Mouse (Mus musculus): ENCODE results near the gene 4921536K21Rik. TPM values are rescaled to one million over a fixed set of nuclear protein-coding genes. Genes with fewer than 3 reads are reported as not detected.

4921536K21Rik gene
- polyA plus RNA-seq, 3 experiments from 2014 or later: not detected

DNA sequence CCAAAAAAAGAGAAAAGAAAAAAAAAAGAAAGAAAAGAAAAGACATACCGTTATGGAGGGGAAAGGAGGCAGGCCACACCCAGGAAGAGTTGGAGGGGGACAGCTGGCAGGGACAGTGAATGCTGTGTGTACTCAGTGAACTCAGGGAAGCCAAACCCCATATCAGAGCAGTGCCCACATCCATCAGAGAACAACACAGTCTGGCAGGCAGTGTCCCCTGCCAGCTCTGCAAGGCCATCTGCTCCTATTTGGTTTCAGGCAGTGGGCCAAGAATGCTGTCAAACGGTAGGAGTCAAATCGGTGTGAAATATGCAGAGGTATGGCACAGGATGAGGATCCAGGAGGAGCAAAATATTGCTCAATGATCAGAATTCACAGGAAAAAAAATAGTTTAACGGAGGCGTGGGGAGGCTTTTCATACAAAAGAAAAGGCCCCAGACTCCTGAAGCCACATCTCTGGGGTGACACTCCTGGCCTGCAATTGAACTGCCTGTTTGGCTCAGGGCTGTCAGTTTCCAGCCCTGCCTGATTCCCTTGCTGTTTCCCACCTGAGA lies 41.3 kb downstream of the 4921536K21Rik start:
- ATAC-seq: no peak

DNA sequence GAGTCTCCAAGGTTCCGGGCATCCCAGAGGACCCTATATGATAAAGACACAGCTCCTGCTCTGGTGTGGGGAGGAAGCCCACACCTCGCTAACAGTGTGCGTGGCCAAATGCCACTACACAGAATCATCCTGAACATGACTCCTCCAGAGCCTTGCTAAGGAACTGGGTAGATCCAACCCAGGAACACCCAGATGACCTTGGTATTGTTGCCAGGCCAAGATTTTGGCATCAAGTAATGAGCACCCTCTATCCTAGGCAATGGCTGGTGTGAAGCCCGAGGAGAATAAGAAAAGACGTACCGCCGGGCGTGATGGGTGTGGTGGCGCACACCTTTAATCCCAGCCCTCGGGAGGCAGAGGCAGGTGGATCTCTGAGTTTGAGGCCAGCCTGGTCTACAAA lies 41.9 kb downstream of the 4921536K21Rik start:
- no peak for ATAC-seq

DNA sequence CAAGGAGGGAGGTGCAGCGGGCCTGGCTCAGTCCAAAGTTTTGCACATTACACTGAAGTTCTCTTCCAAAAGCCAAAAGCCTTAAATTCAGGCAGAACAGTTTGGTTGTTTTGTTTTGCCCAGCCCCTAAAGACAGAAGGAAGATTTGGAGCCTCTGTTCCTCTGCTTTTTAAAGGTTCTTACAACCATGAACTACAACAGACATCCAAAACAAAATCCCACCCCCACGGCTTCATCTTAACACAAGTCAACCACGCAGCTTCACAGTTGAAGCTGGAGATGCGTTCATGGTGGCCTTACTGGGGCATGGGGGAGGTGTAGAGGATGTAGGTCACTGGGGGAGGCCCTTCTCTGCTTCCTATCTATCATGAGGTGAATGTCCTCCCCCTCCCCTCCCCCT lies 43.0 kb downstream of the 4921536K21Rik start:
- no peak for ATAC-seq

DNA sequence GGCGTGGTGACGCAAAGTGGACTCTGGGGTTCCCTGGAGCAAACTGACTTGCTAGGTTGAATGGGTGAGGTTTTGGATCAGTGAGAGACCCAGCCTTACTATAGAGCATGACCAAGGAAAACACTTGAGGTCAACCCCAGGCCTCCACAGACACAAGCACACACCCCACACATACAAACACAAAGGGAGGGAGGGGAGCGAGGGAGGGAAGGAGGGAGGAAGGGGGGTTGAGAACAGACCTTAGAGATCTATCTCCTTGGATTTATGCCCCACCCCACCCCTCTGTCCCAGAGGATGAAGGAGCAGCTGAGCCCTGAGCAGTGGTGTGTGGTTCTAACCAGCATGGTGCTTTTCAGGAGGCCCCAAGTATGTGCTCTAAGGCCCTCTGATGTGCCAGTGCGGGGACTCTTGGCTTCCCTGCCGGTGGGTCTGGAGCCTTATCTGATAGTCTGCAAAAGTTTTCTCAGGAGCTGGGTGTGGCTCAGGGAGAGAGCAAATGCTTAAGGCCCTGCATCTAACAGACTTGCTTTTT lies 44.1 kb downstream of the 4921536K21Rik start:
- no peak for ATAC-seq

DNA sequence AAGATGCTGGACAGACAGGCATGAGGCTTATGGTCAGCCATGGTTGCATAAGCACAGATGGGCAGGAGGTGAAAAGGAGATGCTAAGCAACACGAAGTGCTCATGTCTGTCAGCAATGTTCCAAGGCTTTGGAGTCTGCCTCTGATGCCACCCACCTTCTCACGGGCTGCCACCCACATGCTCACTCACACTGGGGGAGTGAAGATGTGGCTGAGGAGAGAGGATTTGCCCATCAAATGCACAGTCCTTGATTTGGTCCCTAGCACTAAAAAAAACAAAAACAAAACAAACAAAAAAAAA lies 44.6 kb downstream of the 4921536K21Rik start:
- no peak for ATAC-seq

DNA sequence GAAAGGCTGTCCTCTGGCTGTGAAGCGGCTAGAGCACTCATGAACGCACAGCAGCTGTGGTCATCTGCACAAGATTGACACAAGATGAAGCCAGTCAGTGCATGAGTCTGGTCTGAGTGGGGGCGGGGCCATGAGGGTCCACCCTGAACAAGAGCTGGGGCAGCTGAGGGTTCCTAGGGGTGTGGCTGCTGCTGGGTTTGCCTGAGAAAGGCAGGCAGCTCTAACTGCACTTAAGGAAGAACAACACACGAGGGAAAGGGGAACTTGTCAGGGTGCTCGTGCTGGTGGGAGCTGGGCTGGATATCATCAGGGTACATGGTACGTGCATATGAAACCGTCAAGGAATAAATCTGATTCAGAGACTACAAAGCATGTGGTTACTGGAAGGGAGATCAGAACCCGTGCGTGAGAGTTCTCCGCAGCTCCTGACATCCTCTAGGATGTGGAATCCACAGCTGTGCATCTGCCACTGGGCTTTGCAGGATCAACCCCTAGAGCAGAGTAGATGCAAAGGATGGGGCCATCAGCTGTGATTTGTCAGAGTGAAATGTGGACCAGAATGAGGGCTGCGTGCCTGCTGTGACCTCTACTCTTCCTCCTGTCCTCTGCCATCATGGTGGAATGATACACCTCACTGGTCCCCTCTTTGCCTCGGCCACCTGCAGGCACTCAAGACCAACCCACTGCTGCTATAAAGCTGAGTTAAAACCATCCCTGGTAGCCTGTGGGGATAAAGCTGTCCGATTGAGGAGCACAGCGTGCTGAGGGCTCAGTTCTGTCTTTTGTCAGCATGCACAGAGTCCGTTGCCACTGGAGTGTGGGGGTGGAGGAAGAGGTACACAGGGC lies 45.2 kb downstream of the 4921536K21Rik start:
- ATAC-seq: no peak

DNA sequence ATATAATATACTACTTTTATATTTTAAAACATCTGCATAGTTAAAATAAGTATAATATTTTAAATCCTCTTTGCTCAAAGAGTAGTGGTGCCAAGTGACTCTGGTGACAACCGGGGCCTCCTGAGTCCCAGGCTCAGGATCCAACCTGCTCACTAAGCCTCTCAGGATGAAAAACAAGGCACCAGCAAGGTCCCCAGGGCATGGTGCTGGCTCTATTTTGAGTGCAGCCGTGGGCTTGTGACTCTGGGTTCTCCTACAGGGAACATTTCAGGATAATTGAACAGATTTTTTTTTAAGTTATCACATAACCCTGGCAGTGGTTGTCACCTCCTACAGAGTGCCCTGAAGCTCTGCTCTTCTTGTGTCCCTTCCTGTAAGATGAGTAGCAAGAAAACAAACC lies 48.5 kb downstream of the 4921536K21Rik start:
- ATAC-seq: no peak

DNA sequence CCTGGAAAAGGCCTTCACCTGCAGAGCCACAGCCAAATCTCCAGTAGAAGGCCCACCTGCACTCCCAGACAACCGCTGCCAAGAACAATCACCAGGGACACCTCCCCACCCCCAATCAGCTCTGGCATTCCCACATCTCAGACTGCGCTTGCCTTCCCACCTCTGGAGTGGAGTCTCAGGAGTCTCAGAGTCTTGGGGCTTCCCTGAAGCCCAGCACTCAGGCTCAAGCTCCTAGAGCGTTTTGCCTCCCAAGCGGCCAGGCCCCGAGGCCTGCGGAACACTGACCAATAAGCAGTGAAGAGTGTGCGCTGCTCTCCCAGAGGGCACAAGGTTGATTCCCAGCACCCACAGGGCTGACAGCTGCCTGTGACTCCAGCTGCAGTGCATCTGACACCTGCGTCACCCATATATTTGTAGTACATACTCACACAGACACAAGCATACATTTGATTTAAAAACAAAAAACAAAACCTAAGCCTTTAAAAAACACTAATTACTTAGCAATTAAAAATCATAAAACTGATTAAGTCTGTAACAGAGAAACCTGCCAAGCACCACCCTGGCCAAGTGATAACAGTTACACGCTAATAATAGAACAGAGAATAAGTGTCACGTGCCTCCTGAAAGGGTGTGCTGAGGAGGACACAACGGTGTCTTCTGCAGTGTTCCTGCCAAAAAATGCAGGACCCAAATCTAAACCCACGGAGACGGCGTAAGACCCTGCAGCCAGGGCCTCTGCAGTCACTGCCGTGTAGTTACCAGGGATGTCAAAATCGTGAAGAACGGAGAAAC lies 50.8 kb downstream of the 4921536K21Rik start:
- ATAC-seq: no peak

Other genes starting within 250 kb of the 4921536K21Rik start
- gene Morc2a, start 245.9 kb downstream of the 4921536K21Rik start, polyA plus RNA-seq (2017; shearing (Covaris generic)): 10 to 100 TPM in 2 of 3 experiments, 1 to 10 TPM in 1; 5.9 to 12.6 (median 10.4) TPM
- not detected for gene Osbp2, start 31.2 kb downstream of the 4921536K21Rik start, polyA plus RNA-seq (2017; shearing (Covaris generic))
- under 1 TPM in 2 of 3 experiments, not detected in 1; 0.21 to 0.32 TPM for gene Dusp18, start 142 bp upstream of the 4921536K21Rik start, polyA plus RNA-seq (2017; shearing (Covaris generic))
- gene Slc35e4, start 19.6 kb upstream of the 4921536K21Rik start, polyA plus RNA-seq (2017; shearing (Covaris generic)): 1 to 10 TPM; 1.3 to 2.3 (median 1.5) TPM
- 10 to 100 TPM; 11.0 to 29.1 (median 23.6) TPM for gene Tcn2, start 37.1 kb upstream of the 4921536K21Rik start, polyA plus RNA-seq (2017; shearing (Covaris generic))
- gene Pes1, start 68.9 kb upstream of the 4921536K21Rik start, polyA plus RNA-seq (2017; shearing (Covaris generic)): 10 to 100 TPM; 51.8 to 88.6 (median 72.7) TPM
- under 1 TPM in 1 of 3 experiments, not detected in 2; 0.50 TPM for gene 4930556J24Rik, start 81.7 kb upstream of the 4921536K21Rik start, polyA plus RNA-seq (2017; shearing (Covaris generic))
- gene Gal3st1, start 88.5 kb upstream of the 4921536K21Rik start, polyA plus RNA-seq (2017; shearing (Covaris generic)): not detected
- gene Sec14l4, start 136.4 kb upstream of the 4921536K21Rik start, polyA plus RNA-seq (2017; shearing (Covaris generic)): not detected
- not detected for gene Sec14l3, start 169.7 kb upstream of the 4921536K21Rik start, polyA plus RNA-seq (2017; shearing (Covaris generic))
- gene Mtfp1, start 200.3 kb upstream of the 4921536K21Rik start, polyA plus RNA-seq (2017; shearing (Covaris generic)): 1 to 10 TPM; 1.1 to 3.8 (median 3.2) TPM
- gene Sec14l2, start 228.3 kb upstream of the 4921536K21Rik start, polyA plus RNA-seq (2017; shearing (Covaris generic)): 1 to 10 TPM in 2 of 3 experiments, under 1 TPM in 1; 0.79 to 2.7 (median 1.3) TPM
- gene Rnf215, start 240.1 kb upstream of the 4921536K21Rik start, polyA plus RNA-seq (2017; shearing (Covaris generic)): 10 to 100 TPM in 1 of 3 experiments, 1 to 10 TPM in 2; 7.5 to 10.4 (median 8.4) TPM